Mouse (Mus musculus) embryonic facial prominence, embryonic 12.5 days (tissue): ENCODE measurements around the gene Plxnc1. TPM values are rescaled to one million over a fixed set of nuclear protein-coding genes. Genes with fewer than 3 reads are reported as not detected.

Experiments
- ATAC-seq: fragments of 200-750 bp; cut with Nextera tagmentation; 2 replicates; pipeline ENCODE4 v1.8.0; 2017; ENCODE audit not compliant: insufficient number of reproducible peaks, insufficient read depth, low FRiP score, low TSS enrichment
- H3K27ac ChIP-seq: fragments of 300-500 bp; sonication (generic); 2 replicates; pipeline ENCODE4 v1.5.1; 2016; ENCODE audit warnings: mild to moderate bottlenecking
- H3K27me3 ChIP-seq: fragments of 300-500 bp; sonication (generic); 2 replicates; pipeline ENCODE4 v1.6.1; 2016; ENCODE audit warnings: mild to moderate bottlenecking, moderate library complexity
- H3K36me3 ChIP-seq: fragments of 300-500 bp; sonication (generic); 2 replicates; pipeline ENCODE4 v1.6.1; 2016; ENCODE audit warnings: mild to moderate bottlenecking
- H3K4me1 ChIP-seq: fragments of 300-500 bp; sonication (generic); 2 replicates; pipeline ENCODE4 v1.6.1; 2016
- H3K4me2 ChIP-seq: fragments of 300-500 bp; sonication (generic); replicated peaks from 2 replicates; pipeline ENCODE4 v1.6.1; 2016; ENCODE audit warnings: mild to moderate bottlenecking, moderate library complexity
- H3K4me3 ChIP-seq: fragments of 300-500 bp; sonication (generic); 2 replicates; pipeline ENCODE4 v1.5.1; 2016; ENCODE audit warnings: mild to moderate bottlenecking
- H3K9ac ChIP-seq: fragments of 300-500 bp; sonication (generic); 2 replicates; pipeline ENCODE4 v1.6.1; 2016; ENCODE audit warnings: mild to moderate bottlenecking, moderate library complexity
- H3K9me3 ChIP-seq: fragments of 300-500 bp; sonication (generic); 2 replicates; pipeline ENCODE4 v1.6.1; 2016; ENCODE audit warnings: mild to moderate bottlenecking, moderate library complexity
- WGBS: fragments of 180-500 bp; shearing (Covaris S2); methylation state at CpG from one replicate; pipeline ENCODE4 v1.1.7; 2016; 5-methylcytosine and 5-hydroxymethylcytosine counted together
- polyA plus RNA-seq: library from polyadenylated mRNA; unstranded; fragments of >200 nt; fragmentation: Nextera tagmentation; extraction: Ambion mirVana; gene quantifications from 2 replicates; pipeline ENCODE4 v1.2.1, GENCODE M21; 2016

Plxnc1 gene
- polyA plus RNA-seq, 1 experiment from 2014 or later = 3.5 TPM

DNA sequence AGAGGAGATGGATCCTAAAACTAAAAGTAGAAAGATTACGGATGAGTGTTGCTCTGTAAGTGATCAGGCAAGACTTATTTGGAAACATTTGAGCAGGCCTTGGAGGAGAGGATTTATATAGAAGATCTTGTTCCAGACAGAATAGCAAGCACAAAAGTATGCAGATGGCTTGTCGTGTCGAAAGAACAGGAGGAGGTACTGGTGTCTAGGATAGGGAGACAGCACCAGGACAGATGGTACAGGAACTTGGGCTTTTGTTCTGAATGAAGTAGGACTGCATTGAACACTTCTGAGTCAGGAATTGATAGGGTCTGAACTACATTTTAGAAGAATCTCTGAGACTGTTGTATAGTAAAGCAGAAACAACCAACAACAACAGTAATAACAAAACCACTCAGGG is 167.1 kb downstream of the Plxnc1 start:
- Histone ChIP-seq H3K4me3 (no peak overlapping the region), H3K36me3 (peaks cover 5% of the 10 kb centered on the region; the same call in 1 of the 2 replicates), H3K4me2 (no peak overlapping the region), H3K4me1 (no peaks in the 10 kb centered on the region), H3K9ac (no peak overlapping the region), H3K27me3 (no peaks in the 10 kb centered on the region), H3K9me3 (no peaks in the 10 kb centered on the region), H3K27ac (no peak overlapping the region)
- 96% methylated on average over 3 of the region's 3 CpGs for WGBS
- no peak for ATAC-seq

DNA sequence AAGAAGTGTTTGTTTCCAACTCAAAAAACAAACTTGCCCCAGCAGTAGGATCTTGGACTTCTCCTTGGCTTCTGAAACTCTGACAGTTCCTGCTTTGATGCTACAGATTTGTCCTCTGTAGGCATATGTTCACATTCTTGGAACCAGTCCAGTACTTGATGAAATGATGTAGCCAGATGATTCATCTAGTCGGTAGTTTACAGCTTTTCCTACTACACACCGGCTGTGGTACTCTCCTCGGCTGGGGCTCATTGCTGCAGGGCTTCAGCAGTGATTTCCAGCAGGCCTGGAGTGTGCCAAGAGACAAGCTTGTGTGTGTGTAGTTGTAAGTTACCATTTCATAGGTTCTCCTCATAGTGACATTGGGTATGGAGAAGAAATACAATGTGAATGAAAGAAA is 173.1 kb downstream of the Plxnc1 start:
- Histone ChIP-seq H3K9me3 (no peaks in the 10 kb centered on the region), H3K27me3 (no peaks in the 10 kb centered on the region), H3K27ac (no peak overlapping the region), H3K4me1 (0 out of 2 replicates have a peak, but pooled peaks cover 2% of the 10 kb centered on the region), H3K4me3 (no peak overlapping the region), H3K4me2 (no peak overlapping the region), H3K9ac (no peak overlapping the region), H3K36me3 (no peaks in the 10 kb centered on the region)
- no peak for ATAC-seq
- 53% methylated on average over 3 of the region's 3 CpGs for WGBS

- Histone ChIP-seq H3K9ac (no peak overlapping the region), H3K4me2 (no peak overlapping the region), H3K27me3 (no peaks in the 10 kb centered on the region), H3K4me3 (no peak overlapping the region), H3K27ac (no peak overlapping the region), H3K9me3 (no peaks in the 10 kb centered on the region), H3K4me1 (no peaks in the 10 kb centered on the region), H3K36me3 (peaks cover 4% of the 10 kb centered on the region; the same call in 1 of the 2 replicates)
- ATAC-seq = no peak
- WGBS = 79% methylated on average over 2 of the region's 2 CpGs
Observed at GRCm38 (mm10) chr10:94747011-94747410, 197.6 kb downstream of the Plxnc1 start.

DNA sequence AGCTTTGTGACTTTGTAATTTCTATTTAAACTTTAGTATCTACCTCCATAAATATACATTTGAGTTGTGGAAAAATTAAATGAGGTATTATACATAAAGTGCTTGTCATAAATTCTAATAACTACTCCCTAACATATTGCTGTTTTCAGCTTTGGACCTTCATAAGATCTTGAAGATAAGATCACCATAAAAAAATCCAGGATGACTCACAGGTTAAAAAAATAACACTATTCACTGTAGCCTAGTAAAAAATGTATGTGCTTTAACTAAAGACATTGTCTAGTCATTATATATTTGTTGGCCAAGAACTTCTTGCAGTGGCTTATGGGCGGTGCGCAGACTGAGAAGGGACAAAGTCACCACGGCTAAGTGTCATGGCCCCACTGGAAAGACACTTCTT is 203.2 kb downstream of the Plxnc1 start:
- no peak for ATAC-seq
- no peak overlapping the region for H3K27ac ChIP-seq
- 92% methylated on average over 3 of the region's 3 CpGs for WGBS

More for the DNA sequence above, 203.2 kb downstream of the Plxnc1 start:
- Histone ChIP-seq H3K4me2 (no peak overlapping the region), H3K9ac (no peak overlapping the region), H3K9me3 (no peaks in the 10 kb centered on the region), H3K4me3 (no peak overlapping the region), H3K4me1 (no peaks in the 10 kb centered on the region), H3K27me3 (no peaks in the 10 kb centered on the region), H3K36me3 (no peaks in the 10 kb centered on the region)
